In genomic region chr6:128435474-128435873, GRCm38 (mm10) we compare ENCODE assay signal across 8 mouse cellular contexts. TPM values are rescaled to one million over a fixed set of nuclear protein-coding genes. Genes with fewer than 3 reads are reported as not detected.
DNase-seq lines count a peak whose midpoint lies in the region; TF ChIP-seq lines count a peak whose summit lies in the region.

No protein-coding gene starts in this region.

- 95% methylated on average over 5 of the region's 5 CpGs for WGBS in forebrain, embryonic 10.5 days

- H3K36me3 ChIP-seq in testis, adult 2 months (ENCODE audit: control insufficient read depth, insufficient read depth, low read length) = peaks cover 3% of the 10 kb centered on the region
- peaks cover 64% of the 10 kb centered on the region for H3K36me3 ChIP-seq in forebrain, embryonic 10.5 days (replicated peaks)

- peak; percentile 41 for DNase-seq in spleen, adult 12 weeks (ENCODE audit: low spot score)
- no peak for DNase-seq in spleen, adult 18-20 months
- peak; percentile 50 for DNase-seq in gastrocnemius, postnatal 10 days
- peak; percentile 90 for DNase-seq in kidney, postnatal 10 days
- no peak for DNase-seq in thymus, postnatal 10 days (ENCODE audit: low spot score in 2 of 2)
- no peak for DNase-seq in forebrain, embryonic 10.5 days (ENCODE audit: extremely low spot score, low spot score)
- DNase-seq in layer of hippocampus, adult 8-10 months (ENCODE audit: low spot score in 2 of 2) = no peak

- no peaks in the 10 kb centered on the region for H3K9me3 ChIP-seq in forebrain, embryonic 10.5 days

- TF ChIP-seq CTCF in testis, adult 2 months (IDR thresholded peaks at IDR 0.05; ENCODE audit: control insufficient read depth, insufficient read depth, insufficient replicate concordance, low read depth, low read length) = no peak

- H3K27ac ChIP-seq in testis, adult 2 months (ENCODE audit: control insufficient read depth, insufficient read depth, low read depth, low read length) = 0 out of 2 replicates have a peak overlapping the region, but pooled peaks have one; percentile 35
- H3K27ac ChIP-seq in forebrain, embryonic 10.5 days = no peak overlapping the region

- no peak for TF ChIP-seq POLR2A in testis, adult 2 months (IDR thresholded peaks at IDR 0.05; ENCODE audit: control insufficient read depth, low read depth, low read length)

- no peaks in the 10 kb centered on the region for H3K27me3 ChIP-seq in testis, adult 2 months (ENCODE audit: control insufficient read depth, insufficient read depth, low read length)
- peaks cover 16% of the 10 kb centered on the region for H3K27me3 ChIP-seq in forebrain, embryonic 10.5 days (ENCODE audit: poor library complexity, severe bottlenecking)

- H3K4me1 ChIP-seq in testis, adult 2 months (ENCODE audit: control insufficient read depth, insufficient read depth, low read length) = peaks cover 3% of the 10 kb centered on the region; the same call in 1 of the 2 replicates
- H3K4me1 ChIP-seq in forebrain, embryonic 10.5 days = peaks cover 23% of the 10 kb centered on the region

- no peak overlapping the region for H3K4me3 ChIP-seq in testis, adult 2 months (ENCODE audit: control insufficient read depth, low read depth, low read length)
- no peak overlapping the region for H3K4me3 ChIP-seq in forebrain, embryonic 10.5 days

RNA-seq across cellular contexts. Expression of gene Fkbp4, which starts 3.0 kb away (rescaled TPM):
- 10 to 100 TPM; 88.1 to 90.8 TPM for total RNA-seq in gastrocnemius, postnatal 10 days (2021)
- polyA plus RNA-seq in testis, adult 2 months (2012; rRNA removed) = 342 and 357 TPM in 2 replicates
- 821 and 862 TPM in 2 replicates for polyA plus RNA-seq in forebrain, embryonic 10.5 days (2016; fragmentation: Nextera tagmentation; extraction: Ambion mirVana)
- 100 to 1,000 TPM; 101 to 133 (median 115) TPM for total RNA-seq in layer of hippocampus, adult 8-10 months (2022)

RNA-seq across cellular contexts. Expression of gene Itfg2, which starts 10.7 kb away (rescaled TPM):
- 10 to 100 TPM; 21.6 to 24.9 TPM for total RNA-seq in gastrocnemius, postnatal 10 days (2021)
- polyA plus RNA-seq in testis, adult 2 months (2012; rRNA removed) = 13.8 and 15.7 TPM in 2 replicates
- polyA plus RNA-seq in forebrain, embryonic 10.5 days (2016; fragmentation: Nextera tagmentation; extraction: Ambion mirVana) = 40.0 and 41.5 TPM in 2 replicates
- total RNA-seq in layer of hippocampus, adult 8-10 months (2022) = 10 to 100 TPM; 27.9 to 35.5 (median 29.1) TPM

RNA-seq across cellular contexts. Expression of gene Nrip2, which starts 36.4 kb away (rescaled TPM):
- total RNA-seq in gastrocnemius, postnatal 10 days (2021) = 1 to 10 TPM; 3.3 to 3.4 TPM
- 1.6 and 1.9 TPM in 2 replicates for polyA plus RNA-seq in testis, adult 2 months (2012; rRNA removed)
- polyA plus RNA-seq in forebrain, embryonic 10.5 days (2016; fragmentation: Nextera tagmentation; extraction: Ambion mirVana) = 2.3 and 2.9 TPM in 2 replicates
- total RNA-seq in layer of hippocampus, adult 8-10 months (2022) = 10 to 100 TPM; 16.0 to 19.6 (median 17.5) TPM

Comparison
In these comparisons a context has a peak if more than half of its experiments do, and no peak if none do; other contexts are left out.
1. DNase-seq: peak in spleen, adult 12 weeks (single experiment), gastrocnemius, postnatal 10 days (single experiment) and kidney, postnatal 10 days (single experiment); none in spleen, adult 18-20 months (0 of 2), thymus, postnatal 10 days (0 of 2), forebrain, embryonic 10.5 days (single experiment) and layer of hippocampus, adult 8-10 months (0 of 2).